Mouse (Mus musculus) thymus, adult 2 months (tissue): ENCODE results near the gene Gm10840. TPM values are rescaled to one million over a fixed set of nuclear protein-coding genes. Genes with fewer than 3 reads are reported as not detected.

Source experiments
- DNase-seq: peaks from one replicate; pipeline ENCODE4 v3.0.0; 2021
- H3K27ac ChIP-seq: fragments of 200-500 bp; 2 replicates; pipeline ENCODE4 v1.5.1; 2012; ENCODE audit warnings: low read length, control low read depth; ENCODE audit not compliant: control insufficient read depth, insufficient read depth
- H3K27me3 ChIP-seq: fragments of 200-500 bp; 2 replicates; pipeline ENCODE4 v1.6.1; 2012; ENCODE audit warnings: mild to moderate bottlenecking, low read length, moderate library complexity, mixed read lengths; ENCODE audit not compliant: control insufficient read depth, insufficient read depth
- H3K36me3 ChIP-seq: fragments of 200-500 bp; 2 replicates; pipeline ENCODE4 v1.6.1; 2012; ENCODE audit warnings: mild to moderate bottlenecking, low read length, moderate library complexity; ENCODE audit not compliant: control insufficient read depth, insufficient read depth
- H3K4me1 ChIP-seq: fragments of 200-500 bp; replicated peaks from 2 replicates; pipeline ENCODE4 v1.6.1; 2012; ENCODE audit warnings: low read length; ENCODE audit not compliant: control insufficient read depth, insufficient read depth
- H3K4me3 ChIP-seq: fragments of 200-500 bp; 2 replicates; pipeline ENCODE4 v1.5.1; 2012; ENCODE audit warnings: mild to moderate bottlenecking, low read length, control low read depth, moderate library complexity; ENCODE audit not compliant: control insufficient read depth, insufficient read depth
- CTCF ChIP-seq: fragments of 200-500 bp; IDR thresholded peaks from 2 replicates; pipeline ENCODE4 v1.5.1; 2012; ENCODE audit warnings: mild to moderate bottlenecking, control low read depth, low read length, moderate library complexity, borderline replicate concordance; ENCODE audit not compliant: control insufficient read depth, poor library complexity, insufficient read depth; ENCODE audit errors: extremely low read depth
- POLR2A ChIP-seq: fragments of 200-500 bp; IDR thresholded peaks from 2 replicates; pipeline ENCODE4 v1.6.1; 2012; ENCODE audit warnings: mild to moderate bottlenecking, low read length, control low read depth, moderate library complexity; ENCODE audit not compliant: control insufficient read depth, poor library complexity, insufficient read depth; ENCODE audit errors: extremely low read depth
- WGBS: fragments of 180-500 bp; shearing (Covaris S2); methylation state at CpG from one replicate; pipeline ENCODE4 v1.1.7; 2018; 5-methylcytosine and 5-hydroxymethylcytosine counted together
- polyA plus RNA-seq: library from polyadenylated mRNA; depleted of rRNA; stranded (reverse); fragments of >200 nt; gene quantifications from 2 replicates; pipeline ENCODE4 v1.2.3, GENCODE M21; 2012

Gm10840 gene
- polyA plus RNA-seq, 1 experiment, result not detected

GRCm38 (mm10) chr11:106129477-106129876 is 31.2 kb upstream of the Gm10840 start:
- H3K4me3 ChIP-seq, result no peak overlapping the region
- no peak for TF ChIP-seq CTCF
- DNase-seq, result no peak
- no peak overlapping the region for H3K27ac ChIP-seq
- H3K36me3 ChIP-seq, result no peaks in the 10 kb centered on the region
- H3K27me3 ChIP-seq, result no peaks in the 10 kb centered on the region
- 89% methylated on average over 1 of the region's 1 CpGs for WGBS
- no peaks in the 10 kb centered on the region for H3K4me1 ChIP-seq

DNA sequence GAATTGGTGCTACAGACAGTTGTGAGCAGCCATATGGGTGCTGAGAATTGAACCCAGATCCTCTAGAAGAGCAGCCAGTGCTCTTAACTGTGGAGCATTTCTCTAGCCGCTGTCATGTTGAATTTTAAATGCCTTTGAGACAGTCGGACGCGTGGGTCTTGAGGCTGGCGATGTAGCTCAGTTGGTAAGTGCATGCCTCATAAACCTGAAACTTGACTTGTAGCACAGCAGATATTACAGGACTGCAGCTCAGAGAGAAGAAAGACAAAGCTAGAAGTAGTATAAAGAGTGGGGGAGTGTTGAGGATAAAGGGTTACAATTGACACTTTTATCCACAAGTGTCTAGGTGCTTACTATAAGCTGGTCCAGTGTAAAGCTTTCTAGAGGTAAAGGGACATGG is 28.1 kb upstream of the Gm10840 start:
- TF ChIP-seq POLR2A (no peak), CTCF (no peak)
- H3K27me3 ChIP-seq, result no peaks in the 10 kb centered on the region
- H3K4me1 ChIP-seq, result peaks cover 6% of the 10 kb centered on the region
- DNase-seq, result no peak
- H3K27ac ChIP-seq, result no peak overlapping the region
- no peaks in the 10 kb centered on the region for H3K36me3 ChIP-seq
- no peak overlapping the region for H3K4me3 ChIP-seq
- WGBS, result 98% methylated on average over 5 of the region's 5 CpGs

GRCm38 (mm10) chr11:106134580-106135528 is 25.8 kb upstream of the Gm10840 start:
- WGBS, result 13% methylated on average over 8 of the region's 8 CpGs
- DNase-seq, result no peak
- peaks cover 6% of the 10 kb centered on the region for H3K4me1 ChIP-seq
- H3K4me3 ChIP-seq, result no peak overlapping the region
- no peaks in the 10 kb centered on the region for H3K36me3 ChIP-seq
- H3K27me3 ChIP-seq, result no peaks in the 10 kb centered on the region
- no peak for TF ChIP-seq CTCF
- no peak for TF ChIP-seq POLR2A
- H3K27ac ChIP-seq, result peak overlapping the region; percentile 33; the same call in 1 of the 2 replicates

- 96% methylated on average over 3 of the region's 3 CpGs for WGBS
- Histone ChIP-seq H3K36me3 (peaks cover 55% of the 10 kb centered on the region), H3K4me3 (no peak overlapping the region), H3K27ac (no peak overlapping the region), H3K27me3 (no peaks in the 10 kb centered on the region), H3K4me1 (peaks cover 5% of the 10 kb centered on the region)
- DNase-seq, result no peak
- TF ChIP-seq CTCF (no peak), POLR2A (no peak)
These were observed 9.4 kb upstream of the Gm10840 start for GRCm38 (mm10) chr11:106151219-106151618.

GRCm38 (mm10) chr11:106152132-106152531 is 8.5 kb upstream of the Gm10840 start:
- TF ChIP-seq POLR2A (no peak), CTCF (no peak)
- no peak for DNase-seq
- H3K36me3 ChIP-seq, result peaks cover 57% of the 10 kb centered on the region

DNA sequence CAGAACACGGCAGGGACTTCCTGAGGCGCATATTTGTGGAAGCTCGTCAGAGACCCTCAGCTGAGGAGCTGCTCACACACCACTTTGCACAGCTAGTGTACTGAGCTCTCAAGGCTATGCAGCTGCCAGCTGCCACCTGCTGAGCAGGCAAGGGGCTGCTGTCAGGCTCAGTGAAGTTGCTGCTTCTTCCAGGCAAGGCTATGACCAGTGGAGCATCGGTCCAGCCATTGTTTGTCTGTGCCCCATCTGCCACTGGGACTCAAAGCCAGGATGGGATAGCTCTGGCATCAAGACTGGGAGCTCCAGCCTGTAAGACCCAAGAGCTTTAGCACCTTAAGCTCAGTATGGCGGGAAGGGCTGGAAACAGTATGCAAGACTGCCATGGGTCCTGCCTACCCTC is 6.6 kb upstream of the Gm10840 start:
- no peak for TF ChIP-seq POLR2A
- no peak for TF ChIP-seq CTCF
- WGBS, result 90% methylated on average over 5 of the region's 5 CpGs
- Histone ChIP-seq H3K4me1 (peaks cover 25% of the 10 kb centered on the region), H3K27ac (no peak overlapping the region), H3K4me3 (no peak overlapping the region), H3K27me3 (no peaks in the 10 kb centered on the region), H3K36me3 (peaks cover 63% of the 10 kb centered on the region)
- DNase-seq, result no peak

More at GRCm38 (mm10) chr11:106152132-106152531, 8.5 kb upstream of the Gm10840 start:
- 92% methylated on average over 8 of the region's 8 CpGs for WGBS
- H3K4me1 ChIP-seq, result peaks cover 13% of the 10 kb centered on the region
- no peaks in the 10 kb centered on the region for H3K27me3 ChIP-seq
- no peak overlapping the region for H3K27ac ChIP-seq
- H3K4me3 ChIP-seq, result no peak overlapping the region

DNA sequence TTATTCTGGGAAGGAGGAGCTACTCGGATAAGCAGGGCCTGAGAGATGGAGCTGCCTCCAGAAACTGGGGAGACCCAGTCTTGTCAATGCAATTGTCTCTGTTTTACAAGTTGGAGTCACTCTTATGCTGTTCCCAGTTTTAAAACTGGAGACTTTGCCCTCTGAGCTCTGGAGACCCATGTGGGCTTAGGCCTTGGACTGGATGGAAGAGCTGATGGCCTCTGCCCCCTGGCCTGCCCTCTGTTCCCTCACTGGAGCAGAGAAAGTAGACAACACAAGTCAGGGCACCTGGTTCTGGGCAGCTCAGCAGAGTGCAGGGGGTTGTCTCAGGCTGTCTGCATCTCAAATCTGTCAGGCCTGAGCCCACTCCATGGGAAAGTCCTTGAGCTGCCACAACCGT is 5.9 kb upstream of the Gm10840 start:
- TF ChIP-seq POLR2A, result no peak
- no peak for TF ChIP-seq CTCF
- 91% methylated on average over 2 of the region's 2 CpGs for WGBS
- no peak overlapping the region for H3K4me3 ChIP-seq
- no peaks in the 10 kb centered on the region for H3K27me3 ChIP-seq
- peaks cover 57% of the 10 kb centered on the region for H3K36me3 ChIP-seq
- no peak overlapping the region for H3K27ac ChIP-seq
- DNase-seq, result no peak
- peaks cover 25% of the 10 kb centered on the region for H3K4me1 ChIP-seq
